Mouse (Mus musculus) thymus, postnatal 0 days (tissue): Measurements from ENCODE around the gene Ppp4r3a. TPM values are rescaled to one million over a fixed set of nuclear protein-coding genes. Genes with fewer than 3 reads are reported as not detected.

Source experiments
- DNase-seq: peaks from one replicate; pipeline ENCODE4 v3.0.0-alpha.2; 2015; ENCODE audit warnings: low spot score
- polyA plus RNA-seq: library from polyadenylated mRNA; unstranded; fragments of >200 nt; fragmentation: Nextera tagmentation; extraction: Ambion mirVana; gene quantifications from 2 replicates; pipeline ENCODE4 v1.2.1, GENCODE M21; 2015

Ppp4r3a gene
- polyA plus RNA-seq, 1 experiment from 2014 or later = 44.2 TPM

- DNase-seq = no peak
These were observed 70.3 kb downstream of the Ppp4r3a start for GRCm38 (mm10) chr12:101013078-101013665.

- no peak for DNase-seq
These were observed 71.1 kb downstream of the Ppp4r3a start for GRCm38 (mm10) chr12:101012197-101013077.

- no peak for DNase-seq
These were observed 72.5 kb downstream of the Ppp4r3a start for GRCm38 (mm10) chr12:101011017-101011416.

- DNase-seq = no peak
These were observed 73.2 kb downstream of the Ppp4r3a start for GRCm38 (mm10) chr12:101010148-101010920.

- no peak for DNase-seq
These were observed 74.3 kb downstream of the Ppp4r3a start for GRCm38 (mm10) chr12:101009225-101009624.

GRCm38 (mm10) chr12:101008648-101009047 lies 74.9 kb downstream of the Ppp4r3a start:
- DNase-seq = no peak

- DNase-seq = peak; percentile 44
These were observed 75.5 kb downstream of the Ppp4r3a start for GRCm38 (mm10) chr12:101007968-101008481.

GRCm38 (mm10) chr12:101007427-101007826 lies 76.1 kb downstream of the Ppp4r3a start:
- DNase-seq = peak; percentile 58

GRCm38 (mm10) chr12:101005665-101006420 lies 77.7 kb downstream of the Ppp4r3a start:
- no peak for DNase-seq

GRCm38 (mm10) chr12:101004982-101005381 lies 78.5 kb downstream of the Ppp4r3a start:
- DNase-seq = no peak

GRCm38 (mm10) chr12:101002801-101003513 lies 80.5 kb downstream of the Ppp4r3a start:
- DNase-seq = no peak

GRCm38 (mm10) chr12:100999061-100999954 lies 84.2 kb downstream of the Ppp4r3a start:
- DNase-seq = no peak

GRCm38 (mm10) chr12:100998564-100998962 lies 84.9 kb downstream of the Ppp4r3a start:
- no peak for DNase-seq

- DNase-seq = peak; percentile 21
These were observed 85.5 kb downstream of the Ppp4r3a start for GRCm38 (mm10) chr12:100997830-100998563.

- DNase-seq = no peak
These were observed 87.1 kb downstream of the Ppp4r3a start for GRCm38 (mm10) chr12:100996378-100996898.

- DNase-seq = no peak
These were observed 87.7 kb downstream of the Ppp4r3a start for GRCm38 (mm10) chr12:100995607-100996377.
